Mouse (Mus musculus) megakaryocyte, embryonic 14.5 days (primary cell): ENCODE data around the gene Wapl. TPM values are rescaled to one million over a fixed set of nuclear protein-coding genes. Genes with fewer than 3 reads are reported as not detected.
A peak's percentile ranks its signal among the peaks of the same experiment; 100 is the strongest.

Source experiments
- H3K27me3 ChIP-seq: replicated peaks from 2 replicates; pipeline ENCODE3; 2012; ENCODE audit warnings: inconsistent platforms
- H3K36me3 ChIP-seq: replicated peaks from 2 replicates; pipeline ENCODE3; 2012; ENCODE audit warnings: low read length, inconsistent platforms, mixed read lengths
- H3K4me1 ChIP-seq: 2 replicates; pipeline ENCODE4 v1.6.1; 2012; ENCODE audit warnings: inconsistent platforms
- H3K4me3 ChIP-seq: replicated peaks from 2 replicates; pipeline ENCODE3; 2012; ENCODE audit warnings: moderate library complexity, mild to moderate bottlenecking, inconsistent platforms
- H3K9me3 ChIP-seq: 2 replicates; pipeline ENCODE4 v1.6.1; 2012; ENCODE audit warnings: inconsistent platforms
- FLI1 ChIP-seq: IDR thresholded peaks from 2 replicates; pipeline ENCODE4 v1.6.1; 2012; ENCODE audit warnings: low read length, inconsistent platforms, mixed read lengths
- GATA1 ChIP-seq: IDR thresholded peaks from 3 replicates; pipeline ENCODE4 v1.6.1; 2012; ENCODE audit warnings: mixed read lengths, low read length, inconsistent platforms, borderline replicate concordance
- polyA plus RNA-seq: library from polyadenylated mRNA; stranded (reverse); fragments of >175 nt; gene quantifications from 2 replicates; pipeline ENCODE4 v1.2.3, GENCODE M21; 2012; ENCODE audit warnings: low replicate concordance; ENCODE audit not compliant: insufficient read depth

Wapl gene
- polyA plus RNA-seq, 1 experiment: 3.7 TPM

GRCm38 (mm10) chr14:34660788-34661591 is 12.7 kb upstream of the Wapl start:
- Histone ChIP-seq H3K9me3 (0 out of 2 replicates have a peak, but pooled peaks cover 2% of the 10 kb centered on the region), H3K36me3 (no peaks in the 10 kb centered on the region), H3K27me3 (no peaks in the 10 kb centered on the region), H3K4me1 (peaks cover 70% of the 10 kb centered on the region), H3K4me3 (peak overlapping the region; percentile 92)
- TF ChIP-seq FLI1 (no peak), GATA1 (no peak)

GRCm38 (mm10) chr14:34661621-34662477 is 11.9 kb upstream of the Wapl start:
- Histone ChIP-seq H3K4me1 (peaks cover 70% of the 10 kb centered on the region), H3K4me3 (peak overlapping the region; percentile 92), H3K36me3 (no peaks in the 10 kb centered on the region), H3K9me3 (0 out of 2 replicates have a peak, but pooled peaks cover under 1% of the 10 kb centered on the region), H3K27me3 (no peaks in the 10 kb centered on the region)
- TF ChIP-seq GATA1: no peak
- TF ChIP-seq FLI1: no peak

- H3K4me1 ChIP-seq: peaks cover 70% of the 10 kb centered on the region
- TF ChIP-seq GATA1 (no peak), FLI1 (no peak)
- peak overlapping the region; percentile 92 for H3K4me3 ChIP-seq
- no peaks in the 10 kb centered on the region for H3K9me3 ChIP-seq
- H3K36me3 ChIP-seq: no peaks in the 10 kb centered on the region
- no peaks in the 10 kb centered on the region for H3K27me3 ChIP-seq
Measured at GRCm38 (mm10) chr14:34662478-34662826, 11.3 kb upstream of the Wapl start.

- TF ChIP-seq GATA1 (no peak), FLI1 (no peak)
- Histone ChIP-seq H3K9me3 (no peaks in the 10 kb centered on the region), H3K4me1 (peaks cover 75% of the 10 kb centered on the region), H3K27me3 (no peaks in the 10 kb centered on the region), H3K36me3 (no peaks in the 10 kb centered on the region), H3K4me3 (no peak overlapping the region)
Measured at GRCm38 (mm10) chr14:34663381-34663780, 10.3 kb upstream of the Wapl start.

- TF ChIP-seq FLI1 (no peak), GATA1 (no peak)
- Histone ChIP-seq H3K4me1 (peaks cover 59% of the 10 kb centered on the region), H3K27me3 (no peaks in the 10 kb centered on the region)
Measured at GRCm38 (mm10) chr14:34669082-34669481, 4.6 kb upstream of the Wapl start.

GRCm38 (mm10) chr14:34670256-34670655 is 3.5 kb upstream of the Wapl start:
- no peak overlapping the region for H3K4me3 ChIP-seq

More at GRCm38 (mm10) chr14:34669082-34669481, 4.6 kb upstream of the Wapl start:
- H3K36me3 ChIP-seq: peaks cover 16% of the 10 kb centered on the region
- H3K9me3 ChIP-seq: no peaks in the 10 kb centered on the region
- H3K4me3 ChIP-seq: no peak overlapping the region

GRCm38 (mm10) chr14:34674229-34674791 is 582 bp downstream of the Wapl start:
- no peaks in the 10 kb centered on the region for H3K27me3 ChIP-seq
- H3K36me3 ChIP-seq: peaks cover 41% of the 10 kb centered on the region
- peak overlapping the region; percentile 100 for H3K4me3 ChIP-seq
- H3K4me1 ChIP-seq: peaks cover 48% of the 10 kb centered on the region
- no peaks in the 10 kb centered on the region for H3K9me3 ChIP-seq
- TF ChIP-seq FLI1: no peak
- TF ChIP-seq GATA1: no peak

More at GRCm38 (mm10) chr14:34670256-34670655, 3.5 kb upstream of the Wapl start:
- Histone ChIP-seq H3K36me3 (peaks cover 16% of the 10 kb centered on the region), H3K27me3 (no peaks in the 10 kb centered on the region), H3K4me1 (peaks cover 49% of the 10 kb centered on the region), H3K9me3 (no peaks in the 10 kb centered on the region)
- no peak for TF ChIP-seq GATA1
- TF ChIP-seq FLI1: no peak

GRCm38 (mm10) chr14:34674932-34675331 is 1.2 kb downstream of the Wapl start:
- Histone ChIP-seq H3K9me3 (no peaks in the 10 kb centered on the region), H3K27me3 (no peaks in the 10 kb centered on the region), H3K4me1 (peaks cover 42% of the 10 kb centered on the region), H3K4me3 (peak overlapping the region; percentile 100), H3K36me3 (peaks cover 43% of the 10 kb centered on the region)
- TF ChIP-seq GATA1: no peak
- TF ChIP-seq FLI1: no peak

- peaks cover 37% of the 10 kb centered on the region for H3K4me1 ChIP-seq
Measured at GRCm38 (mm10) chr14:34675347-34675865, 1.7 kb downstream of the Wapl start.

More at GRCm38 (mm10) chr14:34675347-34675865, 1.7 kb downstream of the Wapl start:
- Histone ChIP-seq H3K36me3 (peaks cover 41% of the 10 kb centered on the region), H3K9me3 (no peaks in the 10 kb centered on the region), H3K27me3 (no peaks in the 10 kb centered on the region), H3K4me3 (peak overlapping the region; percentile 100)
- no peak for TF ChIP-seq GATA1
- TF ChIP-seq FLI1: no peak
